Mouse (Mus musculus) testis, adult 2 months (tissue): ENCODE measurements around the gene Maml2. TPM values are rescaled to one million over a fixed set of nuclear protein-coding genes. Genes with fewer than 3 reads are reported as not detected.

Experiments used
- H3K27ac ChIP-seq: fragments of 200-500 bp; 2 replicates; pipeline ENCODE4 v1.5.1; 2012; ENCODE audit warnings: low read depth, low read length; ENCODE audit not compliant: control insufficient read depth, insufficient read depth
- H3K27me3 ChIP-seq: fragments of 200-500 bp; 2 replicates; pipeline ENCODE4 v1.6.1; 2012; ENCODE audit warnings: mild to moderate bottlenecking, low read length, moderate library complexity; ENCODE audit not compliant: control insufficient read depth, insufficient read depth
- H3K36me3 ChIP-seq: fragments of 200-500 bp; 2 replicates; pipeline ENCODE4 v1.6.1; 2012; ENCODE audit warnings: mild to moderate bottlenecking, low read length; ENCODE audit not compliant: control insufficient read depth, insufficient read depth
- H3K4me1 ChIP-seq: fragments of 200-500 bp; 2 replicates; pipeline ENCODE4 v1.6.1; 2012; ENCODE audit warnings: low read length; ENCODE audit not compliant: control insufficient read depth, insufficient read depth
- H3K4me3 ChIP-seq: fragments of 200-500 bp; 2 replicates; pipeline ENCODE4 v1.5.1; 2012; ENCODE audit warnings: low read depth, mild to moderate bottlenecking, low read length, moderate library complexity, mixed read lengths; ENCODE audit not compliant: control insufficient read depth
- CTCF ChIP-seq: fragments of 200-500 bp; IDR thresholded peaks from 2 replicates; pipeline ENCODE4 v1.5.1; 2012; ENCODE audit warnings: low read depth, mild to moderate bottlenecking, inconsistent platforms, low read length, moderate library complexity; ENCODE audit not compliant: control insufficient read depth, insufficient read depth, insufficient replicate concordance
- POLR2A ChIP-seq: fragments of 200-500 bp; IDR thresholded peaks from 2 replicates; pipeline ENCODE4 v1.6.1; 2012; ENCODE audit warnings: low read depth, mild to moderate bottlenecking, inconsistent platforms, low read length, moderate library complexity; ENCODE audit not compliant: control insufficient read depth
- polyA plus RNA-seq: library from polyadenylated mRNA; depleted of rRNA; stranded (reverse); fragments of >200 nt; gene quantifications from 2 replicates; pipeline ENCODE4 v1.2.3, GENCODE M21; 2012

Maml2 gene
- polyA plus RNA-seq, 1 experiment: 0.56 TPM

GRCm38 (mm10) chr9:13311094-13311493 lies 13.3 kb downstream of the Maml2 start:
- Histone ChIP-seq H3K27ac (no peak overlapping the region), H3K4me3 (no peak overlapping the region), H3K4me1 (no peaks in the 10 kb centered on the region), H3K36me3 (no peaks in the 10 kb centered on the region), H3K27me3 (no peaks in the 10 kb centered on the region)
- TF ChIP-seq POLR2A (no peak), CTCF (no peak)

DNA sequence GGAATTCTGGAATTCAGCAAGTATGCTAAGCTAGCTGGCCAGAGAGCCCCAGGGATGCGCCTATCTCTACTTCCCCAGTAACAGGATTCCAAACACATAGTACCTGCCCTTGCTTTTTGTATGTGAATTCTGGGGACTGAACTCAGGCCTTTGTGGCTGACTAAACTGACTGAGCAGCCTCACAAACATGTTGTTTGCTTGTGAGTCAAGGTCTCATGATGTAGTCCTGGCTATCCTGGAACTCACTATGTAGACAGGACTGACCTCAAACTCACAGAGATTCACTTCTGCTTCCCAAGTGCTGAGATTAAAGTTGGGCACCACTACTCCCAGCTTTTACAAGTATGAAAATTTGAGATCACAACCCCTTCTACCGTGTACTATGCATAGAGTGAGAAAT lies 16.2 kb downstream of the Maml2 start:
- TF ChIP-seq CTCF (no peak), POLR2A (no peak)
- Histone ChIP-seq H3K4me1 (no peaks in the 10 kb centered on the region), H3K36me3 (no peaks in the 10 kb centered on the region), H3K27ac (no peak overlapping the region), H3K4me3 (no peak overlapping the region), H3K27me3 (no peaks in the 10 kb centered on the region)

GRCm38 (mm10) chr9:13314577-13315004 lies 16.8 kb downstream of the Maml2 start:
- H3K36me3 ChIP-seq: no peaks in the 10 kb centered on the region
- no peak for TF ChIP-seq CTCF
- TF ChIP-seq POLR2A: no peak
- no peak overlapping the region for H3K27ac ChIP-seq
- no peak overlapping the region for H3K4me3 ChIP-seq
- no peaks in the 10 kb centered on the region for H3K4me1 ChIP-seq
- H3K27me3 ChIP-seq: no peaks in the 10 kb centered on the region

- TF ChIP-seq POLR2A: no peak
- Histone ChIP-seq H3K36me3 (no peaks in the 10 kb centered on the region), H3K27ac (no peak overlapping the region), H3K4me1 (no peaks in the 10 kb centered on the region), H3K27me3 (no peaks in the 10 kb centered on the region), H3K4me3 (no peak overlapping the region)
Observed at GRCm38 (mm10) chr9:13315393-13315792, 17.6 kb downstream of the Maml2 start.

DNA sequence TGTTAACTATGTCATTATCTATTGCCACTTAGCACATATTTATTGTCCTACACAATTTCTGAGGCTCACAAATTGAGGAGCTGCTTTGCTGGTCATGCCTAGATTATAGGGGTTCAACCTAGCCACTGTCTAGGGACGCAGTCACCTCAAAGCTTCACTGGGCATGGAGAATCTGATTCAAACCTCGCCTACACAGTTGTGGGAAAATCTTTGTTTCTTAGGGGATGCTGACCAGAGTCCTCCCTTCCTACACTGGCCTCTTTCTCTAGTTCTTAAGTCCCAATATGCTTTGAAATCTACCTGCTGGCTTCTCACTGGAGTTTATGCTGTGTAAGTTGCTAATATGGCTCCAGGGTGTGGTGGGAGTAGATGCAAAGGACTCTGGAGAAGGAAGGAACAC lies 21.8 kb downstream of the Maml2 start:
- Histone ChIP-seq H3K27ac (no peak overlapping the region), H3K27me3 (no peaks in the 10 kb centered on the region), H3K36me3 (no peaks in the 10 kb centered on the region), H3K4me3 (no peak overlapping the region), H3K4me1 (no peaks in the 10 kb centered on the region)
- TF ChIP-seq CTCF: no peak
- no peak for TF ChIP-seq POLR2A

- Histone ChIP-seq H3K4me3 (no peak overlapping the region), H3K27me3 (no peaks in the 10 kb centered on the region)
Observed at GRCm38 (mm10) chr9:13320800-13321364, 23.1 kb downstream of the Maml2 start.

GRCm38 (mm10) chr9:13323074-13323473 lies 25.3 kb downstream of the Maml2 start:
- H3K27ac ChIP-seq: no peak overlapping the region
- no peaks in the 10 kb centered on the region for H3K27me3 ChIP-seq
- no peak for TF ChIP-seq POLR2A
- no peak for TF ChIP-seq CTCF

More at GRCm38 (mm10) chr9:13320800-13321364, 23.1 kb downstream of the Maml2 start:
- no peak for TF ChIP-seq POLR2A
- no peak for TF ChIP-seq CTCF
- no peak overlapping the region for H3K27ac ChIP-seq
- H3K36me3 ChIP-seq: no peaks in the 10 kb centered on the region
- no peaks in the 10 kb centered on the region for H3K4me1 ChIP-seq

GRCm38 (mm10) chr9:13323612-13324011 lies 25.9 kb downstream of the Maml2 start:
- Histone ChIP-seq H3K27ac (no peak overlapping the region), H3K4me3 (no peak overlapping the region), H3K36me3 (no peaks in the 10 kb centered on the region), H3K4me1 (no peaks in the 10 kb centered on the region), H3K27me3 (no peaks in the 10 kb centered on the region)
- TF ChIP-seq CTCF (no peak), POLR2A (no peak)

More at GRCm38 (mm10) chr9:13323074-13323473, 25.3 kb downstream of the Maml2 start:
- no peaks in the 10 kb centered on the region for H3K4me1 ChIP-seq
- H3K36me3 ChIP-seq: no peaks in the 10 kb centered on the region
- no peak overlapping the region for H3K4me3 ChIP-seq
